Mouse (Mus musculus) MEL (cell line): Measurements from ENCODE around the gene Ust. TPM values are rescaled to one million over a fixed set of nuclear protein-coding genes. Genes with fewer than 3 reads are reported as not detected.

Experiments
- DNase-seq: peaks from one replicate; pipeline ENCODE4 v3.0.0; 2011; ENCODE audit warnings: low read depth, low spot score
- H3K27ac ChIP-seq: 2 replicates; pipeline ENCODE4 v1.5.1; 2012; ENCODE audit warnings: low read depth, mild to moderate bottlenecking, control low read depth, low read length, moderate library complexity; ENCODE audit not compliant: control insufficient read depth
- H3K27me3 ChIP-seq, 2 experiments: fragments of 150-350 bp in 1 of 2; sonication (generic) in 1 of 2; 2 replicates each; pipeline ENCODE4 v1.6.1; 2012; ENCODE audit warnings: low read length in 2 of 2, mild to moderate bottlenecking in 2 of 2, improper control_type of control experiment in 1 of 2, moderate library complexity in 1 of 2; ENCODE audit not compliant: insufficient read depth in 2 of 2, control insufficient read depth in 1 of 2
- H3K36me3 ChIP-seq, 2 experiments: 2 replicates each; pipeline ENCODE4 v1.6.1; 2012 to 2014; ENCODE audit warnings: low read length in 2 of 2, improper control_type of control experiment in 1 of 2, inconsistent platforms in 1 of 2, mild to moderate bottlenecking in 1 of 2; ENCODE audit not compliant: insufficient read depth in 2 of 2, control insufficient read depth in 1 of 2
- H3K4me1 ChIP-seq, 2 experiments: fragments of 150-350 bp in 1 of 2; sonication (generic) in 1 of 2; 2 replicates each; pipeline ENCODE4 v1.6.1; 2012; ENCODE audit warnings: low read length in 2 of 2, improper control_type of control experiment in 1 of 2, mild to moderate bottlenecking in 1 of 2; ENCODE audit not compliant: insufficient read depth in 2 of 2, control insufficient read depth in 1 of 2
- H3K4me3 ChIP-seq, 2 experiments: fragments of 150-350 bp in 1 of 2; sonication (generic) in 1 of 2; 2 replicates each; pipeline ENCODE4 v1.5.1; 2012; ENCODE audit warnings: low read depth in 2 of 2, low read length in 2 of 2, mild to moderate bottlenecking in 2 of 2, moderate library complexity in 2 of 2, control low read depth in 1 of 2, improper control_type of control experiment in 1 of 2; ENCODE audit not compliant: control insufficient read depth in 1 of 2, insufficient read depth in 1 of 2
- H3K79me2 ChIP-seq: 2 replicates; pipeline ENCODE4 v1.6.1; 2012; ENCODE audit warnings: mild to moderate bottlenecking, low read length, moderate library complexity; ENCODE audit not compliant: control insufficient read depth, poor library complexity, insufficient read depth
- H3K9ac ChIP-seq: 2 replicates; pipeline ENCODE4 v1.6.1; 2012; ENCODE audit warnings: low read depth, mild to moderate bottlenecking, control low read depth, low read length, moderate library complexity; ENCODE audit not compliant: control insufficient read depth, poor library complexity, severe bottlenecking
- H3K9me3 ChIP-seq: fragments of 150-350 bp; sonication (generic); replicated peaks from 2 replicates; pipeline ENCODE4 v1.6.1; 2012; ENCODE audit warnings: mild to moderate bottlenecking, low read length, improper control_type of control experiment, moderate library complexity; ENCODE audit not compliant: insufficient read depth
- BHLHE40 ChIP-seq: IDR thresholded peaks from 2 replicates; pipeline ENCODE4 v1.6.1; 2012; ENCODE audit warnings: low read depth, mild to moderate bottlenecking, inconsistent platforms, low read length, improper control_type of control experiment, borderline replicate concordance
- CHD2 ChIP-seq: IDR thresholded peaks from 2 replicates; pipeline ENCODE4 v1.6.1; 2011; ENCODE audit warnings: low read length, improper control_type of control experiment
- E2F4 ChIP-seq: IDR thresholded peaks from 2 replicates; pipeline ENCODE4 v1.6.1; 2011; ENCODE audit warnings: low read depth, low read length, improper control_type of control experiment, borderline replicate concordance
- EP300 ChIP-seq, 2 experiments: IDR thresholded peaks; 2 replicates each; pipeline ENCODE4 v1.6.1; 2011; ENCODE audit warnings: improper control_type of control experiment in 2 of 2, low read length in 2 of 2, low read depth in 1 of 2, mild to moderate bottlenecking in 1 of 2
- GATA1 ChIP-seq: IDR thresholded peaks from 2 replicates; pipeline ENCODE4 v1.6.1; 2011; ENCODE audit warnings: low read depth, low read length, improper control_type of control experiment
- HCFC1 ChIP-seq: IDR thresholded peaks from 2 replicates; pipeline ENCODE4 v1.6.1; 2012; ENCODE audit warnings: low read depth, mild to moderate bottlenecking, inconsistent platforms, low read length, improper control_type of control experiment, moderate library complexity
- KAT2A ChIP-seq: conservative IDR thresholded peaks from 2 replicates; pipeline ENCODE4 v1.6.1; 2012; ENCODE audit warnings: low read depth, low read length, improper control_type of control experiment, inconsistent platforms
- MAFK ChIP-seq: IDR thresholded peaks from 2 replicates; pipeline ENCODE4 v1.6.1; 2011; ENCODE audit warnings: low read depth, mild to moderate bottlenecking, low read length, improper control_type of control experiment, borderline replicate concordance
- MAX ChIP-seq: IDR thresholded peaks from 2 replicates; pipeline ENCODE4 v1.6.1; 2011; ENCODE audit warnings: low read length, improper control_type of control experiment
- MXI1 ChIP-seq: IDR thresholded peaks from 2 replicates; pipeline ENCODE4 v1.6.1; 2011; ENCODE audit warnings: mild to moderate bottlenecking, low read depth, low read length, improper control_type of control experiment
- NRF1 ChIP-seq: IDR thresholded peaks from 2 replicates; pipeline ENCODE4 v1.6.1; 2014; ENCODE audit warnings: low read depth, mild to moderate bottlenecking, inconsistent platforms, low read length, improper control_type of control experiment, moderate library complexity; ENCODE audit not compliant: poor library complexity, insufficient read depth, severe bottlenecking
- POLR2AphosphoS2 ChIP-seq: IDR thresholded peaks from 2 replicates; pipeline ENCODE4 v1.6.1; 2011; ENCODE audit warnings: low read length, improper control_type of control experiment
- TAL1 ChIP-seq: IDR thresholded peaks from 2 replicates; pipeline ENCODE4 v1.6.1; 2012; ENCODE audit warnings: mild to moderate bottlenecking, inconsistent platforms, low read length, moderate library complexity, mixed read lengths
- TCF12 ChIP-seq: IDR thresholded peaks from 2 replicates; pipeline ENCODE4 v1.6.1; 2014; ENCODE audit warnings: low read depth, mild to moderate bottlenecking, inconsistent platforms, low read length, improper control_type of control experiment, moderate library complexity
- USF1 ChIP-seq: IDR thresholded peaks from 2 replicates; pipeline ENCODE4 v1.6.1; 2014; ENCODE audit warnings: low read depth, mild to moderate bottlenecking, inconsistent platforms, low read length, improper control_type of control experiment, moderate library complexity
- USF2 ChIP-seq, 2 experiments: IDR thresholded peaks; 2 replicates each; pipeline ENCODE4 v1.6.1; 2011 to 2012; ENCODE audit warnings: improper control_type of control experiment in 2 of 2, low read length in 2 of 2, borderline replicate concordance in 1 of 2, inconsistent platforms in 1 of 2, low read depth in 1 of 2, mild to moderate bottlenecking in 1 of 2; ENCODE audit not compliant: insufficient read depth in 1 of 2
- ZKSCAN1 ChIP-seq: IDR thresholded peaks from 2 replicates; pipeline ENCODE4 v1.6.1; 2012; ENCODE audit warnings: low read depth, mild to moderate bottlenecking, inconsistent platforms, low read length, improper control_type of control experiment, moderate library complexity
- ZNF384 ChIP-seq: IDR thresholded peaks from 2 replicates; pipeline ENCODE4 v1.6.1; 2012; ENCODE audit warnings: low read depth, mild to moderate bottlenecking, inconsistent platforms, low read length, improper control_type of control experiment
- polyA plus RNA-seq, 2 experiments: library from polyadenylated mRNA; stranded (reverse) in 1 of 2; unstranded in 1 of 2; fragments of >175 nt in 1 of 2; fragments of >200 nt in 1 of 2; gene quantifications; 2 replicates each; pipeline versions ENCODE4 v1.2.1 to v1.2.4; 2012; ENCODE audit warnings: low replicate concordance in 2 of 2, low read depth in 1 of 2; ENCODE audit not compliant: insufficient read length in 2 of 2, insufficient read depth in 1 of 2, missing spikeins in 1 of 2
- total RNA-seq: library from RNA; depleted of rRNA; stranded (reverse); fragments of 300-350 nt; gene quantifications from 2 replicates; pipeline ENCODE4 v1.2.3, GENCODE M21; 2012

Ust gene
- total and polyA plus RNA-seq, 3 experiments = not detected

GRCm38 (mm10) chr10:8365816-8366215, 152.8 kb downstream of the Ust start:
- H3K4me1 ChIP-seq = no peaks in the 10 kb centered on the region
- H3K4me3 ChIP-seq = no peak overlapping the region
- H3K9me3 ChIP-seq = no peaks in the 10 kb centered on the region
- no peak overlapping the region for H3K27ac ChIP-seq
- H3K79me2 ChIP-seq = no peaks in the 10 kb centered on the region
- no peaks in the 10 kb centered on the region for H3K27me3 ChIP-seq
- TF ChIP-seq BHLHE40 (no peak), NRF1 (no peak), USF1 (no peak), MXI1 (no peak), MAFK (no peak), KAT2A (no peak), USF2 (IDR thresholded peaks at IDR 0.05; ENCODE audit: borderline replicate concordance in 1 of 2, insufficient read depth in 1 of 2, low read depth in 1 of 2, low read length in 2 of 2) (no peak), GATA1 (no peak), EP300 (IDR thresholded peaks at IDR 0.05; ENCODE audit: low read depth in 1 of 2, low read length in 2 of 2) (no peak), CHD2 (no peak), TCF12 (no peak), TAL1 (no peak), E2F4 (no peak), ZNF384 (no peak)
- H3K36me3 ChIP-seq = no peaks in the 10 kb centered on the region
- DNase-seq = no peak
- no peak overlapping the region for H3K9ac ChIP-seq

- H3K36me3 ChIP-seq = no peaks in the 10 kb centered on the region
- no peak overlapping the region for H3K27ac ChIP-seq
- H3K9me3 ChIP-seq = no peaks in the 10 kb centered on the region
- TF ChIP-seq HCFC1 (no peak), KAT2A (no peak), USF1 (no peak), TAL1 (no peak), MAX (no peak), BHLHE40 (no peak), POLR2AphosphoS2 (no peak), ZKSCAN1 (no peak), CHD2 (no peak), E2F4 (no peak)
- H3K27me3 ChIP-seq = no peaks in the 10 kb centered on the region
- H3K4me1 ChIP-seq = no peaks in the 10 kb centered on the region
- H3K9ac ChIP-seq = no peak overlapping the region
- no peaks in the 10 kb centered on the region for H3K79me2 ChIP-seq
- DNase-seq = no peak
- no peak overlapping the region for H3K4me3 ChIP-seq
These were observed 154.4 kb downstream of the Ust start for GRCm38 (mm10) chr10:8364182-8364581.
